Mouse (Mus musculus) embryonic facial prominence, embryonic 14.5 days (tissue): ENCODE data around the gene Vps13d. TPM values are rescaled to one million over a fixed set of nuclear protein-coding genes. Genes with fewer than 3 reads are reported as not detected.

Source experiments
- ATAC-seq: fragments of 200-750 bp; cut with Nextera tagmentation; 2 replicates; pipeline ENCODE4 v1.8.0; 2017; ENCODE audit warnings: low read depth, moderate number of reproducible peaks, moderate TSS enrichment
- DNase-seq: peaks from one replicate; pipeline ENCODE4 v3.0.0-alpha.2; 2015; ENCODE audit warnings: low spot score
- H3K27ac ChIP-seq: fragments of 300-500 bp; sonication (generic); replicated peaks from 2 replicates; pipeline ENCODE4 v1.5.1; 2014; ENCODE audit warnings: low read depth, mild to moderate bottlenecking, low read length, moderate library complexity
- H3K27me3 ChIP-seq: fragments of 300-500 bp; sonication (generic); replicated peaks from 2 replicates; pipeline ENCODE4 v1.6.1; 2014; ENCODE audit warnings: low read length; ENCODE audit not compliant: control insufficient read depth, insufficient read depth
- H3K36me3 ChIP-seq: fragments of 300-500 bp; sonication (generic); 2 replicates; pipeline ENCODE4 v1.6.1; 2014; ENCODE audit warnings: low read length, mixed read lengths; ENCODE audit not compliant: control insufficient read depth, insufficient read depth
- H3K4me1 ChIP-seq: fragments of 300-500 bp; sonication (generic); 2 replicates; pipeline ENCODE4 v1.6.1; 2014; ENCODE audit warnings: antibody characterized with exemption, low read length; ENCODE audit not compliant: control insufficient read depth, insufficient read depth
- H3K4me2 ChIP-seq: fragments of 300-500 bp; sonication (generic); 2 replicates; pipeline ENCODE4 v1.6.1; 2014; ENCODE audit warnings: low read depth, mild to moderate bottlenecking, low read length, moderate library complexity, mixed read lengths
- H3K4me3 ChIP-seq: fragments of 300-500 bp; sonication (generic); 2 replicates; pipeline ENCODE4 v1.5.1; 2014; ENCODE audit warnings: low read depth, mild to moderate bottlenecking, low read length
- H3K9ac ChIP-seq: fragments of 300-500 bp; sonication (generic); 2 replicates; pipeline ENCODE4 v1.6.1; 2014; ENCODE audit warnings: low read depth, mild to moderate bottlenecking, low read length, moderate library complexity, mixed read lengths
- H3K9me3 ChIP-seq: fragments of 300-500 bp; sonication (generic); 2 replicates; pipeline ENCODE4 v1.6.1; 2016; ENCODE audit warnings: low read length; ENCODE audit not compliant: control insufficient read depth
- WGBS: fragments of 180-500 bp; shearing (Covaris S2); extraction: QIAGEN DNeasy Blood & Tissue Kit; methylation state at CpG from one replicate; pipeline ENCODE4 v1.1.7; 2014; 5-methylcytosine and 5-hydroxymethylcytosine counted together
- polyA plus RNA-seq: library from polyadenylated mRNA; unstranded; fragments of >200 nt; fragmentation: Nextera tagmentation; extraction: Ambion mirVana; gene quantifications from 2 replicates; pipeline ENCODE4 v1.2.1, GENCODE M21; 2014

The Vps13d gene
- polyA plus RNA-seq, 1 experiment from 2014 or later = 14.5 TPM

DNA sequence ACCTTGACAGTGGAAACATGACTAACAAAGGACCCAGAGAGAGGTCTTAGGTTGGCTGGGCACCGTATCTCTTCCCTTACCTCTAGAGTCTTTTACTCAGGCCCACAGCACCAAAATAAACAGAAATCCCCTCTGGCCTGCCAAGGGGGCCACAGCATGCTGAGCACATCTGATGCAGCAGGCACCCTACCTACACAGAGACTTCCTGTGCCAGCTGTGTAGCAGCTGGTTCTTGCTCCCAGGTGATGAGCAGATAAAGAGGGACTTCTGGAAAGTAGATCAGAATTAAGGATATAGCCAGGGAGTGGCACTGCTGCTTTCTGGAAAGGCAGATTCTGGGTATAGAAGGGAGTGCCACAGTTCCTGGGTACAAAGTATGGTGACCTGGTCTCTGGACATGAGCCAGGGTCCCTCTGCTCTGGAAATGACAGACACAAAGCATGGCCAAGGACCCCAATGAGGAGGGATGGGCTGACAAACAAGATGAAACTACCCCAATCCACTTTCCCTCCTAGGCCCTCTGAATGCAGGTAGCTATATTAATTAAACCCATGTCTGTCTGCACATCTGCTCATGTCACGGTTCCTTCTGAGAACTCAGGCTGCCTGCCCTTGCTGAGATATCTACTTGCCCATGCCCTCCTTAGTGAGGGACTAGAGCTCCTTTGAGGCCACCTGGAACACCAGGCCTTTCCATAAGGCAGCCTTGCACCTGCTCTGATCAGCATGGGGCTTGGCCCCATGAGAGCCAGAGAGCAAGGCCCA is 195.8 kb downstream of the Vps13d start:
- peaks cover 37% of the 10 kb centered on the region for H3K4me1 ChIP-seq
- no peak overlapping the region for H3K9ac ChIP-seq
- ATAC-seq (no peak), DNase-seq (no peak)
- H3K27me3 ChIP-seq = no peaks in the 10 kb centered on the region
- H3K36me3 ChIP-seq = no peaks in the 10 kb centered on the region
- 55% methylated on average over 2 of the region's 2 CpGs for WGBS
- peak overlapping the region; percentile 76 for H3K27ac ChIP-seq
- no peak overlapping the region for H3K4me3 ChIP-seq
- no peak overlapping the region for H3K4me2 ChIP-seq
- no peaks in the 10 kb centered on the region for H3K9me3 ChIP-seq

DNA sequence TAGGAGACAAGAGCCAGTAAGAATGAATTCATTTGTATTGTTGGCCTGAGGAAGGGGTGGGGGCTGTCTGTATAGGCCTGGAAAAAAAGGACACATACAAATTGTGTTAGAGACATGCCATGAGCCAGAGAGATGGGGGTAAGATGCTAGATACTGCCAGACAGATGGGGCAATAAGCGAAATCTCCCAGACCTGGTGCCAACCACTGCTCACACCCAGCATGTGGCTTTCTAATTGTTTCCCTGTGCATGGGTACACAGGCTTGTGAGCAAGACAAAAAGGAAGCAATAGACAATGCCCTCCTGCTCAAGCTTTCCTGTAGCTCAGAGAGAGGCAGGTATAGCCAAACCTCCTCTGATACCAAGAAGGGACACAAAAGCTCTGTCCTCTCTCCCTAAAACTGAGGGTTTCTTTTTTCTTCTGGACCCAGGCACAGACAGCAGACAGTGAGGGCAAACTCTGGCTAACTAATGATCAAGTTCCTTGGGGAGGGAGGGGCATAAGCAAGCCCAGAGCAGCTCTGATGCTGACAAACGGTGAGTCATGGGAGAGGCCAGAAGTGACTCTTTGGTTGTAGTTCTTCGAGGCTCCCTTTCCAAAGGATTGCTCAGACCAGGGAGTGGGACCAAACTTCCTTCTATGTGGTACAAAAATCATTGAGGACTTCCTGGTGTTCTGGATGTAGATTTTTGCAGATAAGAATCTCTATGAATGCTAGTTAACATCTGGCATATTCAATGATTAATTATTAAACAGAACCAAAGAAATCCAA is 196.7 kb downstream of the Vps13d start:
- DNase-seq (no peak), ATAC-seq (no peak)
- H3K4me3 ChIP-seq = no peak overlapping the region
- H3K36me3 ChIP-seq = no peaks in the 10 kb centered on the region
- H3K9me3 ChIP-seq = no peaks in the 10 kb centered on the region
- H3K4me2 ChIP-seq = no peak overlapping the region
- WGBS = 43% methylated on average over 3 of the region's 3 CpGs
- H3K9ac ChIP-seq = no peak overlapping the region
- no peak overlapping the region for H3K27ac ChIP-seq
- peaks cover 46% of the 10 kb centered on the region for H3K4me1 ChIP-seq
- no peaks in the 10 kb centered on the region for H3K27me3 ChIP-seq

DNA sequence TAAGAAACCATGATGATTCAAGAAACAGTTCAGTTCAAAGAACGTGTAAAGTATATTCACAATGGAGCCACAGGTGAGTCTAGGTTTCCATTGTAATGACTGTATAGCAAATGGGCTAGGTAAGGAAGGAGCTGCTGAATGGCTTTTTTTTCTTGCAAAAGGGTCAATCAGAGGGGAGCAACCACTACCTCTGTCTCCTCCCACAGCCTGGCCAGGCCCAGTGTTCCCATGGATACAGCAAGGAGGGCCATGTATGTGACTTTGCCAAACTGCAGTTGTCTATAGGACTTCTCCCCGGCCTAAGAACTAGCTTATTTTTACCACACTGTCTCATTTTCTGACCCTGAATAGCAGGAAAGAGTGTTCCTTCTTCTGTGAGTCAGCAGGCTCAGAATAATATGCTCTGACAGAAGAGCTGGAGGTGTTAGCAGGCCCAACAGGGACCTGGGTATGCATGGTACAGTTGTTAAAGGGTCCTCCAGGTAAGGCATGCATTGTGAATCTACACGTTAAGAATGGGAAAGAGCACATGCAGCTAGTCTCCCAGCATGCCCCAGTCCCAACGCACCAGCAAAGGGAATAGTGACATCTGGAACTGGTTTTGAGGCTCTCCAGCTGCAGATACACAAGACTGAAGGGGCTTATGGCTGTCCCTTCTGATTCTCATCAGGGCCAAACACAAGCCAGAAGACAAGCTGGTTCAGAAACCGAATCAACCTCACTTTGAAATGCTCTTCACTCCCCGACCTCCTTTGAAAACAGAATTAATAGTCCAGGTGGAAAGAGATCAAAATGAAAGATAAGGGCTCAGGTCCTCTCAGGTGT is 197.6 kb downstream of the Vps13d start:
- DNase-seq (no peak), ATAC-seq (no peak)
- H3K27ac ChIP-seq = 0 out of 2 replicates have a peak overlapping the region, but pooled peaks have one; percentile 10

DNA sequence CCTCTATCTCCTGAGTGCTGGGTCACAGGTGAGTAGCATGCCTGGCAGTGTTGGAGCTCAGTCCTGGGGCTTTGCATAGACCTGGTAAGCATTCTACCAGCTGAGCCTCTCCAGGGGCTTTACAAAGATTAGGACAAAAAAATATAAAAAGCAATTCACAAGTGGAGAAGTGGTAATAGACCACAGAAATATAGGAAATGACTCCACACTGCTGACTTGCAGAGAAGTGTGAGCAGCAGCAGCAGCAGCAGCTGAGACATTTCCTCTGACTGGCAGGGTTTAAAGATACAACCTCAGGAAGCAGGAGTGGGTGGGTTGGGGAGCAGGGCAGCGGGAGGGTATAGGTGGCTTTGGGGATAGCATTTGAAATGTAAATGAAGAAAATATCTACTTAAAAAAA is 199.0 kb downstream of the Vps13d start:
- H3K27me3 ChIP-seq = no peaks in the 10 kb centered on the region
- H3K9me3 ChIP-seq = no peaks in the 10 kb centered on the region
- 59% methylated on average over 1 of the region's 1 CpGs for WGBS
- no peak for DNase-seq
- no peak overlapping the region for H3K9ac ChIP-seq
- H3K27ac ChIP-seq = no peak overlapping the region
- no peak overlapping the region for H3K4me2 ChIP-seq
- H3K36me3 ChIP-seq = no peaks in the 10 kb centered on the region
- H3K4me3 ChIP-seq = no peak overlapping the region
- peaks cover 56% of the 10 kb centered on the region for H3K4me1 ChIP-seq
- no peak for ATAC-seq

More for the DNA sequence above, 197.6 kb downstream of the Vps13d start:
- H3K4me2 ChIP-seq = no peak overlapping the region
- H3K9me3 ChIP-seq = no peaks in the 10 kb centered on the region
- no peaks in the 10 kb centered on the region for H3K27me3 ChIP-seq
- H3K9ac ChIP-seq = no peak overlapping the region
- H3K36me3 ChIP-seq = no peaks in the 10 kb centered on the region
- no peak overlapping the region for H3K4me3 ChIP-seq
- H3K4me1 ChIP-seq = peaks cover 55% of the 10 kb centered on the region
- 45% methylated on average over 6 of the region's 6 CpGs for WGBS

DNA sequence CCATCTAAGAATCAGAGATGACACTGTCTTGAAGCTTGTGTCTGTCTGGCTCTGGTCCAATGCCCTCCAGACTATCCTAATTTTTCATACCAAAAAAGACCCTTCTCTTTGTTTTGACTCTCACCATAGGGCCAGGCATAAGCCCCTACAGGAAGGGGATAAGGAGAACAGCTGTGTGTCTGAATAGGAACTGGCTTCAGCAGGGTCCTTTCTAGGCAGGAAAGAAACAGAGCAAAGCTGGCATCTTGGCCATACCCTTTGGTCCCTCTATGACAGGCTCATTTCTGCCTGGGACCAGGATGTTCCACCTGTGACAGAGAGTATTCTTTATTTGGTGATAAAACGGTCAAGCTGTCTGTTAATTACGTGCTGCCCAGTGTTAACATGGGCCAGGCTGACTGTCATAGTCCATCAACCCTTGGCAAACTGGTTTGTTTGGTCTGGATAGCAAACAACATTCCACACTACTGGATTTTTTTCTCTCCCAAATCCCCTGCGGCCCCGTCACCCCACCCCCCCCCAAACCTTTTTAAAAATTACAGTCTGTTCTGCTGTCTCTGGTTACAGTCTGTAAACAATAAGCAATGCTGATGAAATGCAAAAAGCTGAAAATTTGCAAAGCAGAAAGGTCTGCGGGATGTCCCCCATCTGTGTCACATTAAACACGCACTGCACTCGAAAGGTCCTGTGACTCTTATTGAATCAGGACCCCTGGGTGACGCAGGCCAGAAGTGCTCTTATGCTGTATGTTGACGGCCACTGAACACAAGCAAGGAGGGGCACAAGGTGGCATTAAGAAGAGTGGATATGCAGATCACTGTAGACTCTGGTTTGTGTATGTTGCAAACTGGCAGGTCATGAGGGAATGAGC is 201.5 kb downstream of the Vps13d start:
- WGBS = 27% methylated on average over 9 of the region's 9 CpGs
- H3K27ac ChIP-seq = peak overlapping the region; percentile 40; the same call in 1 of the 2 replicates
- no peak overlapping the region for H3K4me3 ChIP-seq
- H3K4me2 ChIP-seq = no peak overlapping the region
- H3K9ac ChIP-seq = no peak overlapping the region
- H3K4me1 ChIP-seq = peaks cover 45% of the 10 kb centered on the region
- peak; percentile 59 for ATAC-seq
- peak; percentile 43 for DNase-seq
- no peaks in the 10 kb centered on the region for H3K9me3 ChIP-seq
- H3K27me3 ChIP-seq = no peaks in the 10 kb centered on the region
- no peaks in the 10 kb centered on the region for H3K36me3 ChIP-seq

DNA sequence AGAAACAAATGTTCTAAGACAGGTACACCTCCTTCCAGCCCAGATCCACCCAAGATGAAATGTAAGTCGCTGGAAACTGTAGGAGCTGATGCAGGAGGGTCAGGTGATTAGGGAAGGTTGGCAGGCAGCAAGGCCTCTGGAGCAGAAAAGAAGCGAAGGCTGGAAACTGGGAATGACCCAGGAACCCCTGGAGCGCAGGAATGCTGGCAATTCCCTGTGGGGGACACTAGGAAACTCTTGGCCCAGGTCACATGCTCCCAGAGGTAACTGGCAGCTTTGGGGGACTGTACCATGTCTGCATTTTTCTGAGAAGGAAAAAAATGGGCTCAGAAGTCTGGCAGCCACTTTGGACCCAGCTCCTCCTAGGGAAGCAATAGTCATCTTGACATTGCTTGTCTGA is 202.4 kb downstream of the Vps13d start:
- peaks cover 39% of the 10 kb centered on the region for H3K4me1 ChIP-seq
- H3K9me3 ChIP-seq = no peaks in the 10 kb centered on the region
- no peak overlapping the region for H3K4me2 ChIP-seq
- no peaks in the 10 kb centered on the region for H3K36me3 ChIP-seq
- no peak overlapping the region for H3K4me3 ChIP-seq
- no peak overlapping the region for H3K27ac ChIP-seq
- 36% methylated on average over 3 of the region's 3 CpGs for WGBS
- no peak overlapping the region for H3K9ac ChIP-seq
- DNase-seq = no peak
- H3K27me3 ChIP-seq = no peaks in the 10 kb centered on the region
- ATAC-seq = no peak

DNA sequence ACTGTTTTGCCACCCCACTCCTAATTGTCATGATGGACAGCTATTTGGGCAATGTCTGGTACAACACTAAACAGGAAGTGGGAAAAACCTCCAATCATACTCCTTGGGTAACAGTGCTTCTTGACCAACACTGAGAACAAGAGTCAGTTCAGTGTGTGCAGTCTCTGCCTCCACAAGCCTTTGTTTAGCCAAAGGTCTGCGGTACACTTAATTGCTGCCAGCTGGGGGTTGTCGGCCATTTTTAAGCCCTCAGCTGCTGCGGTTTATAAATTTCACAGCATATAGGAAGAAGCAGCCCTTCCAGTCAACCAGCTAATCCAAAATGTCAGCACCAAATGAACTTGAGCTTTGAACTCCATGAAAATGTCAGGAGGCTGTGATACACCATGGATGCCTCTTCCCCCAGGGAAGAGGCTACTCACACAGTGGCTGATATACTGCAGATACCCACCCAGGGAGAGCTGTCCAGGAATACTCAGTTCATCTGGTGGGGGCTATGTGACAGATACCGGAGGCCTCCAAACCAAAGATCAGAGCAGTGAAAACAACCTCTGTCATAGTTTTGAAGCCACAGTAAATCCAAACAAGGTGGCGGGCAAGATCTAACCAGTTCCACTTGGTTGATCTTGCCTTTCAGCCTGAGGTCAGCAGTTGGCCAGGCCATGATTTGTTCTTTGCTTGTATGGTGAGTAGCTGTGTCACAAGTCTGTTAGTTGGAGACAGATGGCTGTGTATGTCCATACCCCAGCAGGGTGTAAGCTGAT is 206.2 kb downstream of the Vps13d start:
- DNase-seq (peak; percentile 85), ATAC-seq (peak; percentile 26; the same call in 1 of the 2 replicates)
- H3K36me3 ChIP-seq = no peaks in the 10 kb centered on the region
- no peaks in the 10 kb centered on the region for H3K9me3 ChIP-seq
- no peak overlapping the region for H3K4me3 ChIP-seq
- H3K27me3 ChIP-seq = no peaks in the 10 kb centered on the region
- H3K4me1 ChIP-seq = peaks cover 34% of the 10 kb centered on the region
- 31% methylated on average over 5 of the region's 5 CpGs for WGBS
- no peak overlapping the region for H3K4me2 ChIP-seq
- H3K9ac ChIP-seq = no peak overlapping the region
- peak overlapping the region; percentile 17; the same call in 1 of the 2 replicates for H3K27ac ChIP-seq
